Mouse (Mus musculus): Measurements from ENCODE around the gene Npdc1.
A peak's percentile ranks its signal among the peaks of the same experiment; 100 is the strongest.

The Npdc1 gene

DNA sequence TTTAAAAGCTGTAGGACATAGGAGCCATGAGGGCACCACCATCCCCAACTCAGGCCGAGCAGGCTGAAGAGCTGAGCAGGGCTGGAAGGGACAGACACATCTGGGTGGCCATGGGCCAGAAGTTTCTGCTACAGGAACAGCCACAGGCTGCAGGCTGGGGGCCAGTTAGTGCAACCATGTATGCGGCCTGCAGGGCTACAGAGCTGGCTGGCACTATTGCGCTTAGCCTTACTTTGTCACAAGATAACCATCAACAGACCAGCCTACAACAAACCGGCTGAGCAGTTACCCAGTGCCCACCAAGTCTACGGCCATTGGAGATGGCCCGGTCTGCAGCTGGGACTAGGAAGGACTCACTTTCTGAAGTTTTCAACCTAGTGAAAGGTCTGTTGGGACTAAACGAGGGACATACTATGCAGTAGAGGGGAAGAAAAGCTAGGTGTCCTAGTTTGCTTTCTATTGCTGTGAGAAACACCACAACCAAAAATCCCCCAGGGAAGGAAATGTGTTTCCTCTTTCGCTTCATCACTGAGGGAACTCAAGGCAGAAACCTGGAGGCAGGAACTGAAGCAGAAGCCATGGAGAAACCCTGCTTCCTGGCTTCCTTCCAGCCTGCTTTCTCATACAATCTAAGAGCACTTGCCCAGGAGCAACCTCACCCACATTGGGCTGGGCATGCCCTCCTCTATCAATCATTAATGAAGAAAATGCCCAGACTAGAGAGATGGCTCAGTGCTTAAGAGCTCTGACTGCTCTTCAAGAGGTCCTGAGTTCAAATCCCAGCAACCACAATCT is 51.9 kb downstream of the Npdc1 start:
- H3K36me3 ChIP-seq (ENCODE audit: insufficient read depth, low read length): no peaks in the 10 kb centered on the region; the same call in 1 of the 2 replicates
- peaks cover 18% of the 10 kb centered on the region for H3K4me1 ChIP-seq (replicated peaks; ENCODE audit: low read depth, low read length)
- no peaks in the 10 kb centered on the region for H3K9me3 ChIP-seq (ENCODE audit: low read length)
- peaks cover 14% of the 10 kb centered on the region for H3K27me3 ChIP-seq (ENCODE audit: insufficient read depth, low read length)
- H3K4me3 ChIP-seq (replicated peaks; ENCODE audit: low read length): no peak overlapping the region
- TF ChIP-seq NANOG (IDR thresholded peaks at IDR 0.05; ENCODE audit: borderline replicate concordance, low read length): no peak
- no peak for TF ChIP-seq POU5F1 (IDR thresholded peaks at IDR 0.05; ENCODE audit: borderline replicate concordance, low read length)
- TF ChIP-seq CTCF (conservative IDR thresholded peaks at IDR 0.05; ENCODE audit: low read length): no peak

GRCm38 (mm10) chr2:25452951-25453350 is 53.8 kb downstream of the Npdc1 start:
- no peak for TF ChIP-seq POU5F1 (IDR thresholded peaks at IDR 0.05; ENCODE audit: borderline replicate concordance, low read length)
- TF ChIP-seq NANOG (IDR thresholded peaks at IDR 0.05; ENCODE audit: borderline replicate concordance, low read length): no peak
- no peak for TF ChIP-seq CTCF (conservative IDR thresholded peaks at IDR 0.05; ENCODE audit: low read length)
- peaks cover 17% of the 10 kb centered on the region for H3K4me1 ChIP-seq (replicated peaks; ENCODE audit: low read depth, low read length)
- H3K4me3 ChIP-seq (replicated peaks; ENCODE audit: low read length): no peak overlapping the region
- H3K36me3 ChIP-seq (ENCODE audit: insufficient read depth, low read length): no peaks in the 10 kb centered on the region; the same call in 1 of the 2 replicates
- H3K27me3 ChIP-seq (ENCODE audit: insufficient read depth, low read length): peaks cover 19% of the 10 kb centered on the region
- no peaks in the 10 kb centered on the region for H3K9me3 ChIP-seq (ENCODE audit: low read length)

DNA sequence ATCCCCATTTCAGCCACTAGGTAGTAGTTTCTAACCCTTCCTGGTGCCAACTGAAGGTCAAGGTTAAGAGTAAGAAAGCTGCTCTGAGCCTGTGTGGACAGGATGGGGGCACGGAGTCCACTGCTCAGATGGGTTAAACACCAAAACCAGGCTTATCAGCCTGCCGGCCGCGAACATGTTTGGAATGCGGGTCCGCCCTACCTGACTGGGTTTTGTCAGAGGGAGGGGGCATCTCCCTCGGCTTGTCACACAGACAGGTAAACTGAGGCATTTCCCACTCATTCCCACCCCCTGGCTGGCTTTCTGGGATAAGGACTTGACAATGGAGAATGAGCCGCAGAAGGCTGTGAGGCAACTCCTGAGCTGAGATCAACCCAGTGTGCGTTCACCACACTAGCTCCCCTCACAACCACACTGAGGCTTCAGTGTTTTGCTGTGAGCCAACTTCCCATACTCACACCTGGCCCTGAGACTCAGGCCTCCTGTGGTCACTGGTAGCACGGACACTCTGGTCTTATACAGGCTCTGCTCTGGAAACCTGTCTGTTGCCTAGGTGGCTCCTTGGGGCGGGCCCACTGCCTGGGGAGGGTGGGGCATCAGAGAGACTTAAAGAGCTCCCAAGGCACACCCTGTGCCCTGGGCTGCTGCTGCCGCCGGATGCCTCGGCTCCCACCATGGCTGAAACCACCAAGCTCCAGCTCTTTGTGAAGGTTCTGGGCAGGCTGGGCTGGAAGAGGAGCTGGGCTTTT is 57.2 kb downstream of the Npdc1 start, which contains the start of gene Clic3:
Gene Clic3, plus strand, starts transcription at position 634 of the 749 bp plus-strand sequence.
- TF ChIP-seq CTCF (conservative IDR thresholded peaks at IDR 0.05; ENCODE audit: low read length): no peak
- TF ChIP-seq POU5F1 (IDR thresholded peaks at IDR 0.05; ENCODE audit: borderline replicate concordance, low read length): no peak
- TF ChIP-seq NANOG (IDR thresholded peaks at IDR 0.05; ENCODE audit: borderline replicate concordance, low read length): no peak
- Histone ChIP-seq H3K36me3 (ENCODE audit: insufficient read depth, low read length) (no peaks in the 10 kb centered on the region), H3K9me3 (ENCODE audit: low read length) (no peaks in the 10 kb centered on the region)

GRCm38 (mm10) chr2:25457022-25457896 is 58.1 kb downstream of the Npdc1 start:
- TF ChIP-seq CTCF (conservative IDR thresholded peaks at IDR 0.05; ENCODE audit: low read length): no peak
- no peak for TF ChIP-seq POU5F1 (IDR thresholded peaks at IDR 0.05; ENCODE audit: borderline replicate concordance, low read length)
- TF ChIP-seq NANOG (IDR thresholded peaks at IDR 0.05; ENCODE audit: borderline replicate concordance, low read length): no peak
- H3K4me3 ChIP-seq (replicated peaks; ENCODE audit: low read length): no peak overlapping the region
- H3K9me3 ChIP-seq (ENCODE audit: low read length): no peaks in the 10 kb centered on the region
- peaks cover 33% of the 10 kb centered on the region for H3K27me3 ChIP-seq (ENCODE audit: insufficient read depth, low read length)
- no peaks in the 10 kb centered on the region for H3K36me3 ChIP-seq (ENCODE audit: insufficient read depth, low read length)
- H3K4me1 ChIP-seq (replicated peaks; ENCODE audit: low read depth, low read length): peaks cover 48% of the 10 kb centered on the region

More for the DNA sequence above, 57.2 kb downstream of the Npdc1 start, which contains the start of gene Clic3:
- Histone ChIP-seq H3K27me3 (ENCODE audit: insufficient read depth, low read length) (peaks cover 33% of the 10 kb centered on the region), H3K4me1 (replicated peaks; ENCODE audit: low read depth, low read length) (peaks cover 45% of the 10 kb centered on the region), H3K4me3 (replicated peaks; ENCODE audit: low read length) (no peak within 1 kb of the TSS)

- TF ChIP-seq CTCF (conservative IDR thresholded peaks at IDR 0.05; ENCODE audit: low read length) (no peak), POU5F1 (IDR thresholded peaks at IDR 0.05; ENCODE audit: borderline replicate concordance, low read length) (no peak), NANOG (IDR thresholded peaks at IDR 0.05; ENCODE audit: borderline replicate concordance, low read length) (no peak)
- Histone ChIP-seq H3K4me1 (replicated peaks; ENCODE audit: low read depth, low read length) (peaks cover 48% of the 10 kb centered on the region), H3K4me3 (replicated peaks; ENCODE audit: low read length) (peak overlapping the region; percentile 39), H3K27me3 (ENCODE audit: insufficient read depth, low read length) (peaks cover 33% of the 10 kb centered on the region), H3K36me3 (ENCODE audit: insufficient read depth, low read length) (no peaks in the 10 kb centered on the region), H3K9me3 (ENCODE audit: low read length) (no peaks in the 10 kb centered on the region)
Observed at GRCm38 (mm10) chr2:25458911-25459310, 59.8 kb downstream of the Npdc1 start.

Data from E14TG2a.4 (cell line).